Mouse (Mus musculus) stomach, embryonic 15.5 days (tissue): ENCODE data around the gene Pou3f3. TPM values are rescaled to one million over a fixed set of nuclear protein-coding genes. Genes with fewer than 3 reads are reported as not detected.

Experiments
- ATAC-seq: fragments of 200-750 bp; cut with Nextera tagmentation; 2 replicates; pipeline ENCODE4 v1.8.0; 2017; ENCODE audit warnings: low read depth, moderate number of reproducible peaks, moderate TSS enrichment; ENCODE audit not compliant: insufficient read depth, low FRiP score
- H3K27ac ChIP-seq: fragments of 300-500 bp; sonication (generic); 2 replicates; pipeline ENCODE4 v1.5.1; 2015; ENCODE audit warnings: mild to moderate bottlenecking, inconsistent platforms
- H3K27me3 ChIP-seq: fragments of 300-500 bp; sonication (generic); replicated peaks from 2 replicates; pipeline ENCODE4 v1.6.1; 2015; ENCODE audit warnings: inconsistent platforms
- H3K36me3 ChIP-seq: fragments of 300-500 bp; sonication (generic); 2 replicates; pipeline ENCODE4 v1.6.1; 2015; ENCODE audit warnings: inconsistent platforms
- H3K4me1 ChIP-seq: fragments of 300-500 bp; sonication (generic); 2 replicates; pipeline ENCODE4 v1.6.1; 2015; ENCODE audit warnings: inconsistent platforms
- H3K4me2 ChIP-seq: fragments of 300-500 bp; sonication (generic); 2 replicates; pipeline ENCODE4 v1.6.1; 2015; ENCODE audit warnings: mild to moderate bottlenecking, inconsistent platforms
- H3K4me3 ChIP-seq: fragments of 300-500 bp; sonication (generic); replicated peaks from 2 replicates; pipeline ENCODE4 v1.5.1; 2015; ENCODE audit warnings: inconsistent platforms
- H3K9ac ChIP-seq: fragments of 300-500 bp; sonication (generic); 2 replicates; pipeline ENCODE4 v1.6.1; 2015; ENCODE audit warnings: inconsistent platforms
- H3K9me3 ChIP-seq: fragments of 300-500 bp; sonication (generic); 2 replicates; pipeline ENCODE4 v1.6.1; 2016; ENCODE audit warnings: inconsistent platforms
- WGBS: fragments of 180-500 bp; shearing (Covaris S2); methylation state at CpG from one replicate; pipeline ENCODE4 v1.1.7; 2015; 5-methylcytosine and 5-hydroxymethylcytosine counted together
- polyA plus RNA-seq: library from polyadenylated mRNA; unstranded; fragments of >200 nt; fragmentation: Nextera tagmentation; extraction: Ambion mirVana; gene quantifications from 2 replicates; pipeline ENCODE4 v1.2.1, GENCODE M21; 2015

The Pou3f3 gene
- polyA plus RNA-seq, 1 experiment from 2014 or later = 0.10 TPM

GRCm38 (mm10) chr1:42714016-42714931, 18.7 kb downstream of the Pou3f3 start:
- Histone ChIP-seq H3K36me3 (no peaks in the 10 kb centered on the region), H3K4me3 (peak overlapping the region; percentile 32), H3K27ac (no peak overlapping the region), H3K9me3 (no peaks in the 10 kb centered on the region), H3K27me3 (peaks cover 70% of the 10 kb centered on the region), H3K9ac (no peak overlapping the region), H3K4me2 (peak overlapping the region; percentile 75), H3K4me1 (peaks cover 12% of the 10 kb centered on the region)
- 4% methylated on average over 23 of the region's 31 CpGs for WGBS
- ATAC-seq = no peak

DNA sequence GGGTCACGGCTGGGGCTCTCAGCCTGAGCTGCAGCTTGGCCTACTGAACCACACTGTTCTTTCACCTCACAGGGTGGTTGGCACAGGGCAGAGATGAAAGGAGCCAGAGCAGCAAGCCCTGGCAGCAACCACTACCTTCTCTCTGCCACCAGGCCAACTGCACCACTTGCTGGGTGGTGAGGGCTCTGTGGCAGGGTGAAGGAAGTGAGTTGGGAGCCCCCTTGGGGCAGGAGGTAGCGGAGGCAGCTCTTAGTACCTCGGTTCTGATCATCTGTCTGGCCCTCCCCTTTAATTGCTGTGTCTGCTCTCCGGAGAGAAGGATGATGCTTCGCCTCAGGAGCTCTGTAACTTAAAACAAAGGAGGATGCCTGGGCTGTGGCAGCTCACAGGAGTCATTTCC, 23.0 kb downstream of the Pou3f3 start:
- ATAC-seq = no peak
- Histone ChIP-seq H3K27me3 (peaks cover 40% of the 10 kb centered on the region), H3K4me1 (peaks cover 6% of the 10 kb centered on the region), H3K4me2 (no peak overlapping the region), H3K9ac (no peak overlapping the region), H3K4me3 (no peak overlapping the region), H3K9me3 (no peaks in the 10 kb centered on the region), H3K27ac (no peak overlapping the region), H3K36me3 (no peaks in the 10 kb centered on the region)
- 26% methylated on average over 5 of the region's 5 CpGs for WGBS

DNA sequence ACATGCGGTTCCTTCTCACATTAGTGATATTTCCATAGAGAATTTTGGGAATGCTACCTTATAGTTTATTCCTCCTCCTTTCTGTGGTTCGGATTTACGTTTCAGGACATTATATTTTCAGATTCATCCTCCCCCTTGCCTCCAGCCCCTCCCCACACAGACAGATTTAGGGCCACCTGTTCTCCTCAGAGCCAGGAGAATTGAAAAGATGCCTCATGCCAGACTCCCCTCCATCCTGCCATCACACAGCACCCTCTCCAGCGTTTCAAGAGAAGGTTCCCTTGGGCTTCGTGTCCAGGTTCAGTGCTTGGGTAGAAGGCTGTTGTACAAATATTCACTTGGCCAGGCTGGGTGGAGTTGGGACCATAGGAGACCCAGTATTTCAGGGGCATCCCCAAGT, 25.8 kb downstream of the Pou3f3 start:
- Histone ChIP-seq H3K9ac (no peak overlapping the region), H3K4me1 (no peaks in the 10 kb centered on the region), H3K4me3 (no peak overlapping the region), H3K4me2 (no peak overlapping the region), H3K36me3 (no peaks in the 10 kb centered on the region), H3K27me3 (peaks cover 15% of the 10 kb centered on the region; the same call in 1 of the 2 replicates), H3K9me3 (no peaks in the 10 kb centered on the region), H3K27ac (no peak overlapping the region)
- ATAC-seq = no peak
- 70% methylated on average over 5 of the region's 5 CpGs for WGBS

DNA sequence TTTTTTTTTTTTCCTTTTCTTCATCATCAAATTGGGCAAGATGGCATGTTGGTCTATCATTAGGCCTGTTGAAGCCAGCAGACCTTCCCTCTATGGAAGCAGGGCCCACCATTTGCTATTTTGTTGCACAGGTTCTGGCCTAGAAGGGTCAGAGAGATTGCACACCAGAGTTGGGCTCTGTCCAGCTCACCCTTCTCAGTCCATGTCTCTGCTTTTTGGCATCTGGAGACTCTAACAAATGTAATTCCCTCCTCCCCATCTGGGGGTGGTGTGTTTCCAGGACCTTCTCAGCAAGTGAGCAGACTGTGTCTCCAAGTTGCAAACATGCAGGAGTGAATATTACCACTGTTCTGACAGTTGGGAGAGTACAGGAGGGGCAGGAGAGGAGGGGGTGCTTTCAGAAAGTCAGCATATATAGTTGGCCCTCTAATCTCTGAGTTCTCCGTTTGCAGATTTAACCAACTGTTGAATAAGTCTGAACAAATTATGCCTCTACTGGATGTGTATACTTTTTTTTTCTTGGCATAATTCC, 28.3 kb downstream of the Pou3f3 start:
- Histone ChIP-seq H3K36me3 (no peaks in the 10 kb centered on the region), H3K9me3 (no peaks in the 10 kb centered on the region), H3K4me3 (no peak overlapping the region), H3K27ac (no peak overlapping the region), H3K4me2 (no peak overlapping the region), H3K27me3 (peaks cover 7% of the 10 kb centered on the region; the same call in 1 of the 2 replicates), H3K4me1 (no peaks in the 10 kb centered on the region), H3K9ac (no peak overlapping the region)
- ATAC-seq = no peak
- WGBS = 82% methylated on average over 1 of the region's 1 CpGs

DNA sequence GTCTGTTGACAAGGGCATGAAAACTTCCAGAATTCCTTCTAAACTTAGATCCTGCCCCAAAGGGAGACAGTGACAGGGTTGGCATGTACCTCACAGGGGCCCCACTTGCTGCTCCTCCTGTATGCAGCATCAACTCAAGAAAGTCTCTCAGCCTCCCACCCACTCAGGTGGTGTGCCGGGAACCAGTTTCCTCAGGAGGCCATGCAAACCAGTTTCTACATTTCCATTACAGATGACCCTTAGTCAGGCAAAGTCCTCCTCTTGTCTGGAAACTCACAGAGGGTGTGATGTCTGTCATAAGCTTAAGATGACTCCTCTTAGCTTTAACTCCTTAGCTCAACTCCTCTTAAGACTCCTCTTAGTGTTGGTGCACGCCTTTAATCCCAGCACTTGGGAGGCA, 29.3 kb downstream of the Pou3f3 start:
- 82% methylated on average over 2 of the region's 2 CpGs for WGBS
- Histone ChIP-seq H3K4me3 (no peak overlapping the region), H3K36me3 (no peaks in the 10 kb centered on the region), H3K9ac (no peak overlapping the region), H3K27ac (no peak overlapping the region), H3K4me1 (no peaks in the 10 kb centered on the region), H3K27me3 (0 out of 2 replicates have a peak, but pooled peaks cover 3% of the 10 kb centered on the region), H3K4me2 (no peak overlapping the region), H3K9me3 (no peaks in the 10 kb centered on the region)
- no peak for ATAC-seq

DNA sequence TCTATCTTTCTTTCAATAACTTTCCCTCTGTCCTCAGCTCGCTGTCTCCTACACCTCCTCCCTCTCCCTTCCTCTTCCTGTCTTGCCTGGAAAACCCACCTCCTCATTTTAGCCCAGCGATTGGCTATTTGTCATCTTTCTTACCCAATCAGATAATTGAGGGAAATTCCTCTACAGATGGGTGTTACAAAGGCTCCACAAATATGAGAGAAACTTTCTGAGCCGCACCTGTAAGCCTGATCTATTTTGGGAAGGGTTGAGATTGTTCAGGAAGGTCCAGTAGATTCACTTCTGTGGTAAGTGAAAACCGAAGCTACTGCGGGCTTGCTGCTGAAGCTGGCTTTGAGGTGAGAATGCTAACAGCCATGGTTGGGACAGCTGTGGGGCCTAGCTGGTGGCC, 31.6 kb downstream of the Pou3f3 start:
- 75% methylated on average over 5 of the region's 5 CpGs for WGBS
- 0 out of 2 replicates have a peak, but pooled peaks cover 3% of the 10 kb centered on the region for H3K27me3 ChIP-seq
- no peak for ATAC-seq
- no peak overlapping the region for H3K27ac ChIP-seq
- H3K36me3 ChIP-seq = no peaks in the 10 kb centered on the region
- no peaks in the 10 kb centered on the region for H3K9me3 ChIP-seq
- H3K9ac ChIP-seq = no peak overlapping the region
- no peaks in the 10 kb centered on the region for H3K4me1 ChIP-seq
- H3K4me2 ChIP-seq = no peak overlapping the region
- H3K4me3 ChIP-seq = no peak overlapping the region

DNA sequence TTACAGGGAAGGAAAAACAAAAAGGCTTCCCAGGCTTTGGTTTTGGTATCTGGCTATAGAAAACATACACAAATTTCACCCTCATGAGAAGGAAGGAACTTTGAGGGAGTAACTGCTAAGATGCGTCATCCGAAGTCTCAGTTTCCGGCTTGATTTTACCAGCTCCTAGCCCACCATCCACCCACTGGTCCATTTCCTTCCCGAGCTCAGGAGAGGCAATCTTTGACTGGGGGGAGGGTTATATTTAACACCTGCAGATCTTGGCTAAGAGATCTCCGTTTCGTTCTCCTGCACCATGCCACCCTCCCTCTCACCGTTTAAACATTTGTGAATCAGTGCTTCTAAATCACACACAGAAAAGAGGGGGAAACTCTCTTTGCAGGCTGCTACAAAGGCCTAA, 32.1 kb downstream of the Pou3f3 start:
- 67% methylated on average over 7 of the region's 7 CpGs for WGBS
- no peak overlapping the region for H3K27ac ChIP-seq
- H3K4me2 ChIP-seq = no peak overlapping the region
- no peaks in the 10 kb centered on the region for H3K36me3 ChIP-seq
- no peak overlapping the region for H3K9ac ChIP-seq
- H3K4me1 ChIP-seq = no peaks in the 10 kb centered on the region
- ATAC-seq = no peak
- no peak overlapping the region for H3K4me3 ChIP-seq
- no peaks in the 10 kb centered on the region for H3K9me3 ChIP-seq
- 0 out of 2 replicates have a peak, but pooled peaks cover 3% of the 10 kb centered on the region for H3K27me3 ChIP-seq

DNA sequence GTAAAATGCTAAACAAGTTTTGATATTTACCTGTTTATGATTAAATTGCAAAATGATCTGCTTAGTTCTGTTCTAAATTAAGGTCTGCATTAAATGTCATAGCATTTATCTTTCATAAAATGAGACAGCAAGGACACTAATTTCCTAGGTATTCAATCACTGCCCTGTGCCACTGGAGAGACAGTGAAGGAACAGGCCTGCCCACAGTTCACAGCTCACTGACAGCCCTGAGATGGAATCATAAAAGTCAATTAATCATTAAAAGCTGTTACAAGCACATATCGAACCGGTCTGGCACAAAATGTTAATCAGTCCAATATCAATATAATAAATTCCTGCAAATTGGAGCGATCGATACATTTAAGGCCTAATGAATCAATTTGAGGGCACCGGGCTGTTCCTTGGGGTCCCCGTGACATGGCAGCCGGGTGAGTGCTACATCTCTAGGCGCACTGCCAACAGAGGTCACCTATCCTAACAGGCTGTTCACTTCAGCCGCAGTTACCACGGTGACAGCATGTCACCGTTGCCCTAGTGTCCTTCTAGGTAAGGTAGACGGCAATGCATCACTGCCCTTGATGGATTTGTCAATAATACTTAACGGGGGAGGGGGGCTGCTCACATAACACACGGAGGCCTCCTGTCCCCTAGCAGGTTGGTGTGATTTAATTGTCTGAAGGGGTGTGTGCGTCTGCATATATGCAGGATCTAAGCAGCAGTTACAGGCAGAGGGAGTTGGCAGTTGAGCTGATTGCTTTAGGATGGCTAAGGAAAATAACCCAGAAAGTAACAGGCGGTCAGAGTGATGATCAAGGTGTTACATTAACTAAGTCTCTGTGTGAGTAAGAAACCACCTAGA, 46.0 kb downstream of the Pou3f3 start:
- no peak; the same call in 1 of the 2 replicates for ATAC-seq
- H3K4me2 ChIP-seq = no peak overlapping the region

DNA sequence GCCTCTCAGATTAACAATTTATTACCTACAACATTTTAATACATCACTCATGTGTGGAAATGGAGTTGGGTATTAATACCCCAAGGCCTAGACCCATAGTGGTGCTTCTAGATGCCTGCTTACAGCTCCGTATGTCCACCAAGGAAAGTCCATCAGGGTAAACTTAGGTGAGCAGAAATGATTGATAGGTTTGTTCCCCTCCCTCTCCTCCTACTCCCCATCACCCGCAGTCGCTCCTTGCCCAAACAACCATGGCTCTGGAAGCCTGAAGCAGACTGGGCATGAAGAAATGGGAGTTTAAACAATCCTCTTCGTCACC, 46.6 kb downstream of the Pou3f3 start:
- H3K4me1 ChIP-seq = no peaks in the 10 kb centered on the region
- H3K4me3 ChIP-seq = no peak overlapping the region
- H3K27me3 ChIP-seq = no peaks in the 10 kb centered on the region
- H3K36me3 ChIP-seq = no peaks in the 10 kb centered on the region
- WGBS = 52% methylated on average over 4 of the region's 4 CpGs
- no peak for ATAC-seq
- H3K9me3 ChIP-seq = no peaks in the 10 kb centered on the region
- no peak overlapping the region for H3K9ac ChIP-seq
- no peak overlapping the region for H3K27ac ChIP-seq
- H3K4me2 ChIP-seq = no peak overlapping the region

More for the DNA sequence above, 46.0 kb downstream of the Pou3f3 start:
- Histone ChIP-seq H3K36me3 (no peaks in the 10 kb centered on the region), H3K9me3 (no peaks in the 10 kb centered on the region), H3K4me3 (no peak overlapping the region), H3K27me3 (no peaks in the 10 kb centered on the region), H3K9ac (no peak overlapping the region), H3K27ac (no peak overlapping the region), H3K4me1 (no peaks in the 10 kb centered on the region)
- 58% methylated on average over 16 of the region's 16 CpGs for WGBS

GRCm38 (mm10) chr1:42745047-42745446, 49.5 kb downstream of the Pou3f3 start:
- Histone ChIP-seq H3K27me3 (no peaks in the 10 kb centered on the region), H3K4me3 (no peak overlapping the region), H3K27ac (no peak overlapping the region), H3K4me2 (no peak overlapping the region), H3K9ac (no peak overlapping the region), H3K9me3 (no peaks in the 10 kb centered on the region), H3K36me3 (no peaks in the 10 kb centered on the region), H3K4me1 (no peaks in the 10 kb centered on the region)
- ATAC-seq = no peak
- WGBS = 68% methylated on average over 3 of the region's 3 CpGs

DNA sequence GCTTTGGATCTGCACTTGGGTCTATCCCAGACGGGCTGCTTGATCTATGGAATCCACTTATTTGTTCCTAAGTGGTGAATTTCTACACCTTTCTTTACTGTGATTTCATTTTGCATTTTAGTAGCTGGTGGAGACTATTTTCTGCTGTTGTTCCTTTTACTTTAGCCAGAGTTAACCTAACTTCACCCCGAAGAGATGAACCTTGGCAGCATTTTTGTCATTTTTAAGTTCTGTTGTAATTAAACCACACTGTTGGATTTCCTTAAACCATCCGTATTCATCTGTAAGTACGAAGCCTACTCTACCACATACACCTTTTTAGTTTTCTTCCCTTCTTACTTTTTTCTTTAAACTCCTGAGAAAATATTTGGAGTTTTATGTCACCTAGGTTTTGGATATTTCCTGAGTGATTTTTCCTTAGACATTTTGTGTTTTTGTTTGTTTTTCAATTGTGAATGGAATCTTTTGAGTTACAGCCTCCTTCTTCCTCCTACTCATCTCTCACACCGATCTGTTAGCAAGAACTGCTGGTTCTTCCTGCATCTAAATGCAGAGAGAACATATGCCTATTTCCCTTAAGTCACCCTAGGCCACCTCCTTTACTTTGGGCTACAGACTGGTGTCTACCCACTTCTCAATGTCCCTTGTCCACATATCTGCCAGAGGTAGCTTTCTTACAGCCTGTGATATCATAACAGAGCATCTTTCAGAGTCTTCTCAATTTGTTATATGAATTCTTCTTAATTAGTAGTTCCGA, 54.1 kb downstream of the Pou3f3 start:
- no peaks in the 10 kb centered on the region for H3K27me3 ChIP-seq
- H3K9me3 ChIP-seq = no peaks in the 10 kb centered on the region
- no peak overlapping the region for H3K27ac ChIP-seq
- H3K4me3 ChIP-seq = no peak overlapping the region
- 81% methylated on average over 6 of the region's 6 CpGs for WGBS
- no peak for ATAC-seq
- H3K36me3 ChIP-seq = no peaks in the 10 kb centered on the region
- H3K9ac ChIP-seq = no peak overlapping the region
- no peaks in the 10 kb centered on the region for H3K4me1 ChIP-seq
- H3K4me2 ChIP-seq = no peak overlapping the region
